Mouse (Mus musculus) kidney, embryonic 16.5 days (tissue): ENCODE data around the gene Atf2. TPM values are rescaled to one million over a fixed set of nuclear protein-coding genes. Genes with fewer than 3 reads are reported as not detected.
"Not testable (repeated sequence)": the region's sequence is repeated elsewhere in the genome, so short reads cannot be mapped to it uniquely, and the experiment has no call there.

Experiments
- ATAC-seq: fragments of 200-750 bp; cut with Nextera tagmentation; 2 replicates; pipeline ENCODE4 v1.8.0; 2017; ENCODE audit warnings: moderate TSS enrichment; ENCODE audit not compliant: low FRiP score, low TSS enrichment
- H3K27ac ChIP-seq: fragments of 300-500 bp; sonication (generic); 2 replicates; pipeline ENCODE4 v1.5.1; 2014; ENCODE audit warnings: low read length
- H3K27me3 ChIP-seq: fragments of 300-500 bp; sonication (generic); 2 replicates; pipeline ENCODE4 v1.6.1; 2014; ENCODE audit warnings: low read length, control low read depth, mixed read lengths; ENCODE audit not compliant: insufficient read depth
- H3K36me3 ChIP-seq: fragments of 300-500 bp; sonication (generic); 2 replicates; pipeline ENCODE4 v1.6.1; 2014; ENCODE audit warnings: low read length, control low read depth, mixed read lengths; ENCODE audit not compliant: insufficient read depth
- H3K4me1 ChIP-seq: fragments of 300-500 bp; sonication (generic); 2 replicates; pipeline ENCODE4 v1.6.1; 2014; ENCODE audit warnings: low read length, control low read depth, mixed read lengths; ENCODE audit not compliant: insufficient read depth
- H3K4me2 ChIP-seq: fragments of 300-500 bp; sonication (generic); replicated peaks from 2 replicates; pipeline ENCODE4 v1.6.1; 2014; ENCODE audit warnings: low read depth, low read length
- H3K4me3 ChIP-seq: fragments of 300-500 bp; sonication (generic); 2 replicates; pipeline ENCODE4 v1.5.1; 2014; ENCODE audit warnings: mild to moderate bottlenecking, low read length
- H3K9ac ChIP-seq: fragments of 300-500 bp; sonication (generic); replicated peaks from 2 replicates; pipeline ENCODE4 v1.6.1; 2014; ENCODE audit warnings: low read length
- H3K9me3 ChIP-seq: fragments of 300-500 bp; sonication (generic); 2 replicates; pipeline ENCODE4 v1.6.1; 2016; ENCODE audit warnings: low read length, control low read depth
- WGBS: fragments of 180-500 bp; shearing (Covaris S2); extraction: QIAGEN DNeasy Blood & Tissue Kit; methylation state at CpG from one replicate; pipeline ENCODE4 v1.1.7; 2014; 5-methylcytosine and 5-hydroxymethylcytosine counted together
- polyA plus RNA-seq: library from polyadenylated mRNA; unstranded; fragments of >200 nt; fragmentation: Nextera tagmentation; extraction: Ambion mirVana; gene quantifications from 2 replicates; pipeline ENCODE4 v1.2.1, GENCODE M21; 2015

Atf2 gene
- polyA plus RNA-seq, 1 experiment from 2014 or later: 66.9 TPM

DNA sequence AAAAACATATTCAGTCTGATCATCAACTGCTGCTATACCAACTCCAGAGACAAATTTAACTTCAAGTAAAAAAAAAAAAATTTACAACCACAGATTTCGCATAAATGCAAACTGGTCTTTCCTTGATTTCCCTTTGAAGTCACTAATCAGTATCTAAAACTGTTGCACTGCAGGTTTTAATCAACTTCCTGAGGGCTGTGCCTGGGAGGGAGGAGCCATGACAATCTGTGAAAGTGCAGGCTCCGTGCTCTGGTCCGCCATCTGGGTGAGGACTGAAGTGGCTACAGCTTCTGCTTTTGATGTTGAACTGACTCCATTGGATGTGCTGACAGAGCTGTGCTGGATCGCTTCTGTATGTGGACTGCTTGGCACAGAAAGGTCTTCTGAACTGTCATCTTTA lies 73.7 kb downstream of the Atf2 start:
- peaks cover 22% of the 10 kb centered on the region for H3K36me3 ChIP-seq
- no peak for ATAC-seq
- WGBS: 84% methylated on average over 4 of the region's 4 CpGs

GRCm38 (mm10) chr2:73807609-73808008 lies 84.8 kb downstream of the Atf2 start:
- H3K27me3 ChIP-seq: no peaks in the 10 kb centered on the region
- no peak overlapping the region for H3K9ac ChIP-seq
- no peak for ATAC-seq
- H3K4me1 ChIP-seq: no peaks in the 10 kb centered on the region
- H3K4me2 ChIP-seq: no peak overlapping the region
- 86% methylated on average over 8 of the region's 8 CpGs for WGBS
- no peaks in the 10 kb centered on the region for H3K9me3 ChIP-seq
- no peaks in the 10 kb centered on the region for H3K36me3 ChIP-seq
- no peak overlapping the region for H3K4me3 ChIP-seq
- H3K27ac ChIP-seq: no peak overlapping the region

More for the DNA sequence above, 73.7 kb downstream of the Atf2 start:
- Histone ChIP-seq H3K9me3 (no peaks in the 10 kb centered on the region), H3K27me3 (no peaks in the 10 kb centered on the region), H3K9ac (no peak overlapping the region), H3K4me2 (no peak overlapping the region), H3K4me3 (no peak overlapping the region), H3K27ac (no peak overlapping the region), H3K4me1 (no peaks in the 10 kb centered on the region)

DNA sequence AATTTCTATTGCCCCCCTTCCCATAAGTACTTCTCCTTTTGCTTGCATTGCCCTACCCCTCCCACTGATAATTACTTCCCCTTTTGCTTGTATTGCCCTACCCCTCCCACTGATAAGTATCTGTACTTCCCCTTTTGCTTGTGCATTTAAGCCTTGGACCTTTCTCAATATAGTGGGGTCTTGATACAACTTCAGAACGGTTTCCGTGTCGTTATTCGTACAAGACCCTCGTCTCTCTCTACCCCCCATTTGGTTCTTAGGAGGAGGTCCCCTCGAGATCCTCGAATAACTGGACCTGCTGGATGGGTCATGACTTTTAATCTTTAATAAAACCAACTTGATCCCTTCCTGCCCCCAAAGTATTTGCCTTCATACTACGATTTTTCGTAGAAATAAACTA lies 92.3 kb downstream of the Atf2 start:
- H3K4me3 ChIP-seq, H3K27me3 ChIP-seq, H3K9me3 ChIP-seq, H3K4me1 ChIP-seq, H3K36me3 ChIP-seq, ATAC-seq, H3K9ac ChIP-seq, H3K4me2 ChIP-seq, H3K27ac ChIP-seq: not testable (repeated sequence)
- 90% methylated on average over 9 of the region's 9 CpGs for WGBS

GRCm38 (mm10) chr2:73798786-73799185 lies 93.7 kb downstream of the Atf2 start:
- Histone ChIP-seq H3K36me3 (no peaks in the 10 kb centered on the region), H3K27me3 (no peaks in the 10 kb centered on the region), H3K4me2 (no peak overlapping the region), H3K9me3 (no peaks in the 10 kb centered on the region), H3K9ac (no peak overlapping the region), H3K4me3 (no peak overlapping the region), H3K27ac (no peak overlapping the region), H3K4me1 (no peaks in the 10 kb centered on the region)
- WGBS: 34% methylated on average over 5 of the region's 5 CpGs
- ATAC-seq: no peak

- Histone ChIP-seq H3K4me1 (no peaks in the 10 kb centered on the region), H3K9ac (no peak overlapping the region), H3K4me3 (no peak overlapping the region), H3K9me3 (no peaks in the 10 kb centered on the region), H3K4me2 (no peak overlapping the region), H3K36me3 (no peaks in the 10 kb centered on the region), H3K27me3 (no peaks in the 10 kb centered on the region), H3K27ac (no peak overlapping the region)
- WGBS: 34% methylated on average over 4 of the region's 4 CpGs
- ATAC-seq: no peak
Observed at GRCm38 (mm10) chr2:73798136-73798535, 94.3 kb downstream of the Atf2 start.

DNA sequence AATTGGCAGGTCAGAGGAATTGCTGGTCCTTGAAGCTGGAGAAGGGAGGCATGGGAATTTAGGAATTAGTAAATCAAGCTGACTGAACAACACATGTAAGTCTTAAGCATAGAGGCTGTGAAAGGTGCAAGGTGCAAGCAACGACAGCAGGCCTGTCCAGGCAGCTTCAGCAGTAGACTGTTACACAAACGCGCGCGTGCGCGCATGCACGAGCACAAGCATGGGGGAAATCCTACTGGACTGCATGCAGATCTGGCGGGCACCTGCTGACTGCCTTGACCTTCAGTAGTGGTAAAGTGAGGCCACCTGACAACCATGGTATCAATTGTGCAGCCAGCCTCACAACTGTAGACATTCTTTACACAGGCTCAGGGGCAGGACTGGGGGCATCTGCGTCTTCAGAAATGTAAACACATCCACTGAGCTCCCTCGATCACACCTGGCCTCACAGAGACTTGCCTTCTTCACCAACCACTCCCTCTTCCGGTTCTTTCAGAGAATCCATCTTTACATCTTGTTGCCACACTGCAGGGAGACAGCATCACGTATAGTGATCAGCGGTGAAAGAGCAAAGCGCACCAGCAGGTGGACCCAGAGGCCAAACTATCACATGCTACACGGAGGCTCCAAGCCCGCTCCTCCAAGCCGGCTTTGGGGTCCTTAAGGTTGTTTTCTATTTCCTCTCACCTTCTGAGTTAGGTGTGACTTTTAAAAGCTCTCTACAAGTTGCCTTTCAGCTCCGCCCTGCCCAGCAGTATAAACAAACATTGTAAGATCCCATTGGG lies 100.4 kb downstream of the Atf2 start:
- Histone ChIP-seq H3K36me3 (no peaks in the 10 kb centered on the region), H3K4me3 (no peak overlapping the region), H3K9ac (no peak overlapping the region), H3K27me3 (no peaks in the 10 kb centered on the region), H3K27ac (no peak overlapping the region), H3K4me1 (no peaks in the 10 kb centered on the region), H3K4me2 (no peak overlapping the region), H3K9me3 (no peaks in the 10 kb centered on the region)
- ATAC-seq: no peak
- 49% methylated on average over 19 of the region's 19 CpGs for WGBS

GRCm38 (mm10) chr2:73790332-73790731 lies 102.1 kb downstream of the Atf2 start:
- H3K4me3 ChIP-seq: no peak overlapping the region
- no peak overlapping the region for H3K27ac ChIP-seq
- H3K9me3 ChIP-seq: no peaks in the 10 kb centered on the region
- H3K36me3 ChIP-seq: no peaks in the 10 kb centered on the region
- H3K27me3 ChIP-seq: no peaks in the 10 kb centered on the region
- H3K4me1 ChIP-seq: no peaks in the 10 kb centered on the region
- WGBS: 89% methylated on average over 2 of the region's 2 CpGs
- H3K9ac ChIP-seq: no peak overlapping the region
- H3K4me2 ChIP-seq: no peak overlapping the region
- ATAC-seq: no peak

GRCm38 (mm10) chr2:73788395-73788794 lies 104.0 kb downstream of the Atf2 start:
- ATAC-seq: no peak
- WGBS: 69% methylated on average over 6 of the region's 6 CpGs
- Histone ChIP-seq H3K27ac (no peak overlapping the region), H3K4me3 (no peak overlapping the region), H3K4me1 (no peaks in the 10 kb centered on the region), H3K9ac (no peak overlapping the region), H3K36me3 (no peaks in the 10 kb centered on the region), H3K27me3 (no peaks in the 10 kb centered on the region), H3K4me2 (no peak overlapping the region), H3K9me3 (0 out of 2 replicates have a peak, but pooled peaks cover 5% of the 10 kb centered on the region)

DNA sequence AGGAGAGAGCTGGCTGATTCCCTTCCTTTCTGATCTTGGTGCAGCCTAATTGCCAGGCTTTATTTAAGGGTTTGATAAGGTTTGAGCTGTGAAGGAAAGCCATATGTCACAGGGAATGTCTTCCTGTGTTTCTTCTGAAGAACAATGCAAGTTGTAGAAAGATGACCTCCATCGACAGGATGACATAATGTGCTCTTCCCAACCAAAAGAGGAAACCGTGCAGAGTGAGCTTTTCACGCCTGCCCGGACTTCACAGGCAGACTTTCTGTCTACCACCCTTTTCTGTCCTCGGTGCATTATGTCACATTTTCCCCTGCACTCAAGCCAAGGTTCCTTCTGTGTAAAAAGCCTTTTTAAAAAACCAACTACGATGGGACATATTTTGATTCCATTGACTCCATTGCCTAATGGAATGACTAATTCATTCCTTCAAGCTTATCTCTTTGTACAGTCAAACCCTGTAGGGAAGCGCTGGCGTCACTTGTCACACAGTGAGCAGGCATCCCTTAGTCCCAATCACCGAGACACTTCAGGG lies 110.0 kb downstream of the Atf2 start:
- 50% methylated on average over 9 of the region's 9 CpGs for WGBS
- peaks cover 10% of the 10 kb centered on the region for H3K27me3 ChIP-seq
- ATAC-seq: no peak
- H3K4me2 ChIP-seq: no peak overlapping the region
- H3K36me3 ChIP-seq: no peaks in the 10 kb centered on the region
- H3K9ac ChIP-seq: no peak overlapping the region
- H3K4me1 ChIP-seq: no peaks in the 10 kb centered on the region
- H3K4me3 ChIP-seq: no peak overlapping the region
- 0 out of 2 replicates have a peak, but pooled peaks cover 5% of the 10 kb centered on the region for H3K9me3 ChIP-seq
- H3K27ac ChIP-seq: no peak overlapping the region

DNA sequence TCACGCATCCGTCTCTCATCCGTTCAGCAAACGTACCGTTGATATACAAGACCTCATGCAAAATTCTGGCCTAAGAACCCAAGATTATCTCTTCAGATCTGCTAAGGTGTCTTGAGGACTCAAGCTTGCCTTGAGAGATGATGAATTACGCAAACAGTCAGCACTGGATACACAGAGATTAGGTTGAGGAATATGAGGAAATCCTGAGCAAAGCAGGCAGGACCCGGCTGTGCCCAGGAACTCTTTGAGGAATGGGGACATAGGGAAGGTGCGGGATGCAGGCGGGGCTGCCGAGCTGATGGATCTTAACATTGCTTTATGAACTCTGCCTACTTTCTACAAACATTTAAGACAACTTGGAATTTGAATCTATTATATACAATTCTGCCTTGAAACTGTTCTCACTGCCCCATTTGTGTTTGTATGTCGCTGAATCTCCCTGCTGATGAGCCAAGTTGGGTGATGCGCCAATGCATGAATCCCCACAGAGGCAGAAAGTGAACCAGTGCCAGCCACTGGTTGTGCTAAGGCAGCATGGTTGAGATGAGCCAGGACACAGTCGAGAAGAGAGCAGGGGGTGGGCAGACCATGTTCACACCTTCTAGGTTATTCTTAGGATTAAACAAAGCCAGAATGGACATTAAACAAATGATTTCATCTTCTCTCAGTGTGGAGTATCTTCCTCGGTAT lies 112.0 kb downstream of the Atf2 start:
- Histone ChIP-seq H3K9ac (no peak overlapping the region), H3K9me3 (0 out of 2 replicates have a peak, but pooled peaks cover 5% of the 10 kb centered on the region), H3K4me2 (no peak overlapping the region), H3K36me3 (no peaks in the 10 kb centered on the region), H3K27me3 (peaks cover 20% of the 10 kb centered on the region), H3K27ac (no peak overlapping the region), H3K4me3 (no peak overlapping the region), H3K4me1 (peaks cover 6% of the 10 kb centered on the region; the same call in 1 of the 2 replicates)
- WGBS: 88% methylated on average over 14 of the region's 14 CpGs
- no peak for ATAC-seq
